Mouse (Mus musculus): ENCODE results near the gene Nacad.
A peak's percentile ranks its signal among the peaks of the same experiment; 100 is the strongest.

The Nacad gene

DNA sequence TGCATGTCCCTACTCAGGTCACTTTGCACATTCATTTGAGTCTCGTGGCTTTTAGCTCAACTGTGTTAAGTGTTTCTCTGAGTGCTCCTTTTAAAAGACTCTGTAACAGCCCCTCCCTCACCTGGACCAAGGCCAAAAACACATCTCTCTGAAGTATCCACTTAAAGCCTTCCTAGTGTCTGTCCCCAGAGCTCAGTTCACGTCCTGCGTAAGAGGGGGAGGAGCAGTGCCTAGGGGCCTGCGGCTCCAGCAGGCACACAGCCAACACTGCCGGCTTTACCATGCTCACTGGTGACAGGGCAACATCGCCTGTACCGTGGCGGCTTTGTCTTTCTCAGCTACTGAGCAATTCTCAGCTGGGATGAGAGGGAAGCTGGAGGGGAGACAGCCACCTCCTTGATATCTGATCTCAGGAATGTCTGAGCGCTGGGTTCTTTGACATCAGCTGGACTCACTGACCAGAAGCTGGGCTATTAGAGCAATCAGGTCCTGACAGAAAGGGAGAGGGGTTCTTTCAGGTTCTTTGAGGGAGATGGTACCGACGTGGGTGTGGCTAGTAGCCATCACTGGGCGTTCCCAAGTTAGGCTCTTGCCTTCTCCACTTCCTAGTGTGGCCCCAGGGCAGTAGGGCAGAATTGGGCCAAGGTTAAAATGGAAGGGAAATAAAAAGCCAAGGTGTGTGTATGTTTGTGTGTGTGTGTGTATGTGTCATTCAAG is 1.8 kb downstream of the Nacad start:
- DNase-seq (ENCODE audit: low spot score in 2 of 2) = no peak

DNA sequence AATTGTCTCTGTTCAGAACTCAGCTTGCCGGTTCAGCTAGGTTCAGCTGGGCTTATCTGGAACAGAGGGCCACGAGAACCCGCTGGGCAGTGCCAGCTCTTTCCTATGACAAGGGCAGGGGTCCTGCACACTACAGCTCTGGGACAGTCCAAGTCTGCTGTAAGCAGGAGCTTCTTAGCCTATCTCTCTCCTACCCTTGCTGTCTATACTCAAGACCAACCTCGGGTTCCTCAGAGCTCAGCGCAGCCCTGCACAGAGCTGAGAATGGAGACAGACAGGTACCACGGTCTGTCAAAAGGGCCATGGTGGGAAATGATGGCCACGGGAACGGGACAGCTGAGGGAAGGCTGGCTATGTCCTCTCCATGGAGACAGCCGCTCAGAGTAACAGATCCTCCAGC is 2.6 kb downstream of the Nacad start:
- no peak for DNase-seq (ENCODE audit: low spot score in 2 of 2)

- no peak for DNase-seq (ENCODE audit: low spot score in 2 of 2)
Measured at GRCm38 (mm10) chr11:6602662-6603061, 3.2 kb downstream of the Nacad start.

- DNase-seq (ENCODE audit: low spot score in 2 of 2) = no peak
Measured at GRCm38 (mm10) chr11:6601649-6602480, 4.0 kb downstream of the Nacad start.

- no peak for DNase-seq (ENCODE audit: low spot score in 2 of 2)
Measured at GRCm38 (mm10) chr11:6600284-6600944, 5.4 kb downstream of the Nacad start.

DNA sequence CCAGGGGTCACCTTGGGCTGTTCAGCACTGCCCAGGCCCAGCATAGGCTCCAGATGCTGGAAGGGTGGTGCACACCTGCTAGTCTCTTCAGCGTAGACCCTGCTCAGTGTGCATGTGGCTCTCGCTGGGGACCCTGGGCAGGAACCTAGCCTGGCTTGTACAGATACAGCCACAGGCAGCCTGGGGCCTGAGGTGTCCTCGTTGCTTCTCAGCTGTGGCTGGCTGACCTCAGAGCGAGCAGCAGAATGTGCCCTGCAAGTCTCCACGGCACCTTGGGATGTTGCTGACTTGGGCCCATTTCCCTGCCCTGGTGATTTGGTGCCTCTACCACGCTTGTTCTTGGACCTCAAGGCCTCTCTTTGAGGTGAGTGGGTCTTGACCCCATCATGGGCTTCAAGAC is 6.0 kb downstream of the Nacad start:
- DNase-seq (ENCODE audit: low spot score in 2 of 2) = no peak

- no peak for DNase-seq (ENCODE audit: low spot score in 2 of 2)
Measured at GRCm38 (mm10) chr11:6599011-6599681, 6.7 kb downstream of the Nacad start.

DNA sequence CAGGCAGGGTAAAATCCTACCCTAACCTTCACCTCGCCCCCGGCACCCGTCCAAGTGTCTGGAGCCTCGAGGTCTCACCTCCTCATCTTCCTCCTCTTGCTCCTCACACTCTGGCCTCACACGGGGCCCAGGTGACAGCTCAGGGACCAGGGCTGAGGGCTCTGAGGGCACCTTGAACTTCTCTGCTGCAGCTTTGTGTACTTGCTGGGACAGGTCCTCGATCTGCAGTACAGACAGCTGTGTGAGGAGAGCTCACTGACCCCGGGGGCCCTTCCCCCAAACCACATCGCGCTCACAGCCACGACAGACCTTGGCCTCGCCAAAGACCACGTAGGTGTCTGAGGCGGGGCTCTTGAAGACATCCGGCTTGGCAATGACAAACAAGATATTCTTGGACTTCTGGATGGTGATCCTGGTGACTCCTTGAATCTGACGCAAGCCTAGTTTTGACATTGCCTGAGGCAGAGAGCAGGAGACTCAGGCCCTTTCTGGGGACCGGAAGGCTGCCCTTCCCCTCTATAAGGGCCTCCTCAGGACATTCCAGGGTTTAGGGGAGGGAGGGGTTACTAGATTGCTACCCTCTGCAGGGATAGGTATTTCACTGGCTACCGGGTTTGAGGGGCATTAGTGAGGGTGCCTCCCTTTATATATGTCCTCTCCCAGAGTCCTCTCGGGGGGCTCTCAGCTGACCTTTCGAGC is 7.5 kb downstream of the Nacad start:
- no peak for DNase-seq (ENCODE audit: low spot score in 2 of 2)

DNA sequence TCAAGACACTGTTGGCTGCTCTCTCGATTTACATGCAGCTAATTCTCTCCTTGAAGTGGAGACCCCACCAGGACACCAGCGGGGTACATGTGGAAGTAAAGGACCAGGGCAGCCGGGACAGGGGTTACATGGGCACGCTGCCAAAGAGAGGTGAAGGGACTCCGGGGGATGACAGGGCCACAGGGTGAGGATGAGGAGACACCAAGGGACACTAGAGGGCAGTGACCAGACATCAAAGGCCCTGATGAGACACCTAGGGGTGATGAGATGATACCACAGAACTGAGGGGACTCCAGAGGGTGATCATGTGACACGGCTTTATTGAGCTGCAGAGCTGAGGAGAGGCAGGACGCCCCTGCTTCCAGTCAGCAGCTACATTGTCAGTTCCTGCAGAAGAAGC is 8.3 kb downstream of the Nacad start:
- DNase-seq (ENCODE audit: low spot score in 2 of 2) = no peak

DNA sequence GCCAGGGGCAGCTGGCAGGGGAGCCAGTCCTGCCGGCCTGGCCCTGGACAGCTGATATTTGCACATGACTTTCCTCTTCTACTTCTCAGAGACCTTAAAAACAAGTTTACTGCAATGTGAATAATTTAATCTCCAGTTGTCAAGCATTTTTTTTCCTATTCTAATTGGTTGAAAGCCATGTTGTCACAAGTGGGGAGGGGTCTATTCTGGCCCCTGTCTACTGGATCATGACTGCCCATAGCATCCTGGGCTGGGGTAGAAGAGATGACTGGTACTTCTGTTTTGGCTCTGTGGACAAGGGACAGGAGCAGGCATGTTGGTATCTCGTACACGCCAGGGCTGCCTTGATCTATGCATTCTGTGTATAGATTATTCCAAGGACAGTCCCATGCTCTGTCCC is 9.2 kb downstream of the Nacad start:
- DNase-seq (ENCODE audit: low spot score in 2 of 2) = no peak

DNA sequence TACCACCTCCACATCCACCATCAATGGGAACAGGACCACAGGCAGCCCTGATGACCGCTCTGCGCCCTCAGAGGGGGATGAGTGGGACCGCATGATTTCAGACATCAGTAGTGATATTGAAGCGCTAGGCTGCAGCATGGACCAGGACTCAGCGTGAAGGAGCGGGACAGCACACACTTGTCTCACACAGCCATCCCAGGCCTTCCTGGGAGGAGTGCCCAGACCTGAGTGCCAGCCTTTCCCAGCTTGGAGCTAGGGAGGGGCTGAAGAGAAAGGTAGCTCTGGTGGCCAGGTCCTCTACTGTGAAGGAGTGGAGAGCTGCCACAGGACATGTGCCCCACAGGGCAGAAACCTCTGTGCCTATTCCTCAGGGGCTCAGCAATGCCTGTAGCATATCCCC is 9.6 kb downstream of the Nacad start:
- no peak for DNase-seq (ENCODE audit: low spot score in 2 of 2)

DNA sequence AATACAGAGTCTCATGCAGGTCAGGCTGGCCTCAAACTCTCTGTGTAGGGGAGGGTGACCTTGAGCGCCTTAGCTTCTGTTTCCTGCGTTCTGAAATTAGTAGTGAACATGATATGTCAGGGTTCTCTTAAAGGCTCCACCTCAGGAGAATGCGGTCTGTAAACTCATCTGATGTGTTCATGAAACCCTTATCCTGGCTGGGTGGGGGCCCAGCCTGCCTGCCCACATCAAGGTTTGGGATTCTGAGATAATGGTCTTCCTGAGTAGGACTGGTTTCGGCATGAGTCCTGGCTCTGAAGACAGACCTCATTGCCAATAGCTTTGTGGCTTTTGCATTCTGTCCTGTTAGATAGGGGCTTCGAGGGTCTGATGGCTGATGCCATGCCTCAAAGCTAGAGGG is 10.5 kb downstream of the Nacad start:
- DNase-seq (ENCODE audit: low spot score in 2 of 2) = no peak

- no peak for DNase-seq (ENCODE audit: low spot score in 2 of 2)
Measured at GRCm38 (mm10) chr11:6594845-6595244, 11.0 kb downstream of the Nacad start.

DNA sequence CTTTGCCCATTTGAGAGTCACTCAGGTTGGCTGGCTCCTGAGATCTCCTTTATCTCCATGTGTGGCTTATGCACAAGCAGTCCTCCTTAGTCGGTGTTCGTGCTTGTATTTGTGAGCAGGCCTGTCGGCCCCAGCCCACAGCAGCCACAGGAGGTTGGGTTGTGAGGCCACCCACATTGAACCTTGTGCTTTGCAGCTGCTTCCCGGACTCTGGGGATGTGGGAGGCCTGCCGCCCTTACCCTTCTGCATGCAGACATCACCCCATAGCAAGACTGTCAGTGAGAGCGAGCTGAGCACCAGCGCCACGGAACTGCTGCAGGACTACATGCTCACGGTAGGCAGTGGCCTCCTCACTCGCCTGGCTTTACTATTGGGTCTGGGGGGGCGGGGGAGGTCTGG is 12.4 kb downstream of the Nacad start:
- no peak for DNase-seq (ENCODE audit: low spot score in 2 of 2)

- DNase-seq (ENCODE audit: low spot score in 2 of 2) = no peak
Measured at GRCm38 (mm10) chr11:6590933-6591675, 14.7 kb downstream of the Nacad start.

DNA sequence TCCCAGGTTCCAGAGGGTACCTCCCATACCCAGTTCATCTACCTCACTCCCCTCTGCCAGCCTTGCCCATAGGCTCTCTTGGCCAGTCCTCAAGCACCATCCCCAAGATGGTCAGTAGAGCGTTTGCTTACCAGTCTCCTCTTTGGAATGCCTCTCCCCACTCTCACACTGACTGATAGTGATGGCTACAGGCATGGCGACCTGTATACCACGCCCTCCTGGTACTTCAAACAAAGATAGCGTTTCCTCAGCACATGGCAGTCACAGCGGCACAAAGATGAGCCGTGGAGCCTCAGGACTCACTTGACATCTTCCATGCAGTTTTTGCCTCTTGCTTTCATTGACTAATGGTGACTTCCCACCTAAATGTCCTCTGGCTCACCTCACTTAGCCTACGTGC is 16.0 kb downstream of the Nacad start:
- DNase-seq (ENCODE audit: low spot score in 2 of 2) = no peak

GRCm38 (mm10) chr11:6588295-6588694 is 17.6 kb downstream of the Nacad start:
- no peak for DNase-seq (ENCODE audit: low spot score in 2 of 2)

DNA sequence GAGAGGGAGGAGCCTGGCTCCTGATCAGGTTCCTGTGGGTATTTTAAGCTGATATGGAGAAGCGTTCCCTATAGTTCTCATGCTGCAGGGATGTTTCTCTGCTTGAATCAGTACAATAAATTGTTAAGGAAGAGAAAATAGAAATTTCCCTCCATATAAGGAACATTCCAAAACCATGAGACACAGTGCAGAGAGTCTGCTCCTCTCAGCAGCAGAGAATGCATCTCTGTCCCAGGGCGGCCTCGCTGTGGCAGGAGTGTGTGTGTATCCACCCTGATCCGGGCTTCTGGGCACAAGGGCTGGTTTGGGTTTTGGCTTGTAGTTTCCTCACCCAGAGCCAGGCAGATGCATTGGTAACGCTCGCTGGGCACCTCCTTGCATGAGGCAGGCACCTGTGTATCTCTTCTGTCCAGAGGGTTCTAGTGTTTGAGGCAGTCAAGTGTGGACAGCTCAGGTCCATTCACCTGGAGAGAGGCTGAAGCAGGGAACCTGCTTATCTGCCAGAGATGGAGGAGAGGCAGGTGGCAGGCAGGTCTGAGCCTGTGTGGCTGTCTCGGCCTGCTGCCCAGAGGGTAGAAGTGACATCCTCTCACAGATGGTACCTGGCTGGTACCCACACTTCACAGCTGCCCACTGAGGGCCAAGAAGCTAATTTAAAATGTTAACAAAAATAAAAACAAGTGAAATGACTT is 18.5 kb downstream of the Nacad start:
- peak in 1 of 2 experiments; percentile 20 for DNase-seq (ENCODE audit: low spot score in 2 of 2)

- no peak for DNase-seq (ENCODE audit: low spot score in 2 of 2)
Measured at GRCm38 (mm10) chr11:6586660-6587059, 19.2 kb downstream of the Nacad start.

DNA sequence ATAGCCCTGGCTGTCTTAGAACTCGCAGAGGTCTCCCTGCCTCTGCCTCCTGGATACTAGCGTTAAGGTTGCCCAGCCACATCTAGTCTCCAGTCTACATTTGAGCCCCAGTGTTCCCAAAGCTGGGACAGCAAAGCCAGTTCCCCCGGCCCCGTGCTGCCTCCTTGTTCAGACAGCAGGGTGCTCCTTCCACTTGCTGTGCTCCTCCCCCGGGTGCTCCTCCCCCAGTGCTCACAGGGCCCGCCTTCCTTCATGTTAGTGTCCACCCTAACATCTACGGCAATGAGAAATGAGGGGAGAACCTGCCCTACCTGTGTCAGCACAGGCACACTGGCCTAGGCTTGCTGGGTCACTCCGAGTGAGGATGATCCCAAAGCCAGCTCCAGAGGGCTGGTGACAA is 20.1 kb downstream of the Nacad start:
- no peak for DNase-seq (ENCODE audit: low spot score in 2 of 2)
